Mouse (Mus musculus): ENCODE data around the gene Mdga1. TPM values are rescaled to one million over a fixed set of nuclear protein-coding genes. Genes with fewer than 3 reads are reported as not detected.
A peak's percentile ranks its signal among the peaks of the same experiment; 100 is the strongest.
"Not testable (repeated sequence)": the region's sequence is repeated elsewhere in the genome, so short reads cannot be mapped to it uniquely, and the experiment has no call there.

Mdga1 gene
- total RNA-seq, 2 experiments from 2014 or later = 85.6 to 92.9 TPM

GRCm38 (mm10) chr17:29819608-29820007, 150.3 kb downstream of the Mdga1 start:
- intact Hi-C loops (cut with DNase I) = no loop called here
- no peak for DNase-seq

- DNase-seq = no peak
- intact Hi-C loops (cut with DNase I) = no loop called here
These were observed 150.9 kb downstream of the Mdga1 start for GRCm38 (mm10) chr17:29818989-29819388.

GRCm38 (mm10) chr17:29818264-29818945, 151.5 kb downstream of the Mdga1 start:
- no peak for DNase-seq
- intact Hi-C loops (cut with DNase I) = no loop called here

GRCm38 (mm10) chr17:29814758-29815157, 155.1 kb downstream of the Mdga1 start:
- DNase-seq = no peak
- intact Hi-C loops (cut with DNase I) = no loop called here

- DNase-seq = no peak
- intact Hi-C loops (cut with DNase I) = no loop called here
These were observed 156.6 kb downstream of the Mdga1 start for GRCm38 (mm10) chr17:29813328-29813727.

GRCm38 (mm10) chr17:29803545-29803944, 166.3 kb downstream of the Mdga1 start:
- intact Hi-C loops (cut with DNase I) = no loop called here
- DNase-seq = no peak

GRCm38 (mm10) chr17:29801358-29801757, 168.5 kb downstream of the Mdga1 start:
- peak; percentile 82 for DNase-seq
- intact Hi-C loops (cut with DNase I) = no loop called here

GRCm38 (mm10) chr17:29800096-29800455, 169.8 kb downstream of the Mdga1 start:
- intact Hi-C loops (cut with DNase I) = no loop called here
- no peak for DNase-seq

GRCm38 (mm10) chr17:29799398-29800095, 170.3 kb downstream of the Mdga1 start:
- intact Hi-C loops (cut with DNase I) = no loop called here
- DNase-seq = no peak

- intact Hi-C loops (cut with DNase I) = no loop called here
- DNase-seq = no peak
These were observed 171.7 kb downstream of the Mdga1 start for GRCm38 (mm10) chr17:29798151-29798550.

- DNase-seq = no peak
- intact Hi-C loops (cut with DNase I) = no loop called here
These were observed 173.1 kb downstream of the Mdga1 start for GRCm38 (mm10) chr17:29796787-29797186.

- DNase-seq = peak; percentile 91
- intact Hi-C loops (cut with DNase I) = no loop called here
These were observed 173.8 kb downstream of the Mdga1 start for GRCm38 (mm10) chr17:29796086-29796485.

GRCm38 (mm10) chr17:29795050-29795770, 174.7 kb downstream of the Mdga1 start:
- DNase-seq = peak; percentile 67
- intact Hi-C loops (cut with DNase I) = no loop called here

- intact Hi-C loops (cut with DNase I) = no loop called here
- peak; percentile 38 for DNase-seq
These were observed 178.3 kb downstream of the Mdga1 start for GRCm38 (mm10) chr17:29791531-29792050.

- intact Hi-C loops (cut with DNase I) = no loop called here
- DNase-seq = peak; percentile 84
These were observed 179.6 kb downstream of the Mdga1 start for GRCm38 (mm10) chr17:29790231-29790740.

- intact Hi-C loops (cut with DNase I) = no loop called here
- peak; percentile 45 for DNase-seq
These were observed 180.2 kb downstream of the Mdga1 start for GRCm38 (mm10) chr17:29789715-29790114.

GRCm38 (mm10) chr17:29788573-29788972, 181.3 kb downstream of the Mdga1 start:
- no peak for DNase-seq
- intact Hi-C loops (cut with DNase I) = no loop called here

GRCm38 (mm10) chr17:29784820-29785219, 185.1 kb downstream of the Mdga1 start:
- no peak for DNase-seq
- intact Hi-C loops (cut with DNase I) = no loop called here

GRCm38 (mm10) chr17:29781472-29781871, 188.4 kb downstream of the Mdga1 start:
- intact Hi-C loops (cut with DNase I); DNase-seq: not testable (repeated sequence)

- intact Hi-C loops (cut with DNase I) = no loop called here
- DNase-seq = no peak
These were observed 191.9 kb downstream of the Mdga1 start for GRCm38 (mm10) chr17:29778021-29778420.
